Mouse (Mus musculus): ENCODE results near the gene Foxn3.

Gene Foxn3

DNA sequence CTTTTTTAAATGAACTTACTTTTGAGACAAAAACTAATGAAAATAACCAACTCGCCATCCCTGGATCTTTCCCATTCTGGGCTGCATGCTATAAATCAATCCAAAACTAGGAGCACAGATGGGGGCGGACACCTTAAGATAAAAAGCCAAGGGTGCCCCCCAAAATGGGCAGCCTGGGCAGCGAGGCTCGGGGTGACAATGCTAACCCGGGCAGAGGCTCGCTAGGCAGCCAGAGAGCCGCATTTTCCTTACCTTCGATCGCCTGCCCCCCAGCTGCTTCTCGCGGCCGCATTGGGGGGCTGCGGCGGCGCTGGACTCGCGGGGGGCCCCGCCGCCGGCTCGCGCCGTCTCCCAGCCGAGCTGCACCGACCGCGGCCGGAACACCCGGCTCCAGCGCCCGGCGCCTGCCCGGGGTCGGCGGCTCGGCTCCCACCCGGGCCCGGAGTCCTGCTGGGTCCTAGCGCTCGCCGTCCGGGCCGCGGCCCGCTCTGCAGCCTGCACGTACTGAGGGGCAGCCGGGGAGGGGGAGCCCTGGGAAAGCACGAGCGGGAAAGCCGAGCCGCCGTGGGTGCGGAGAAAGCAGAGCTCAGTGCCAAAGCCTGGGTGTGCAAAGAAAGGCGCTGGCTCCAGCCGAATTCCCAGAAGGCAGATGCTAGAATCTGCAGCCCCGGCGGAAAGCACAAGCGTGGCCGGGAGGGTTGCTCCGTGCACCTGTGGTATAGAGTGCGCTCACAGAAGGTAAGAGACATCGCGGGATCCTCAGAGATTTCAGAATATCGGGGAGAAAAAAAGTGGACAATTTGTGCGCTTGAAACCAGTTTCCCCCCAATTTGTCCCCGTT lies at the start of gene Foxn3:
Gene Foxn3 (minus strand): TSS at position 364 of the 841 bp plus-strand sequence.
- peak; percentile 65 for DNase-seq (ENCODE audit: low spot score)

DNA sequence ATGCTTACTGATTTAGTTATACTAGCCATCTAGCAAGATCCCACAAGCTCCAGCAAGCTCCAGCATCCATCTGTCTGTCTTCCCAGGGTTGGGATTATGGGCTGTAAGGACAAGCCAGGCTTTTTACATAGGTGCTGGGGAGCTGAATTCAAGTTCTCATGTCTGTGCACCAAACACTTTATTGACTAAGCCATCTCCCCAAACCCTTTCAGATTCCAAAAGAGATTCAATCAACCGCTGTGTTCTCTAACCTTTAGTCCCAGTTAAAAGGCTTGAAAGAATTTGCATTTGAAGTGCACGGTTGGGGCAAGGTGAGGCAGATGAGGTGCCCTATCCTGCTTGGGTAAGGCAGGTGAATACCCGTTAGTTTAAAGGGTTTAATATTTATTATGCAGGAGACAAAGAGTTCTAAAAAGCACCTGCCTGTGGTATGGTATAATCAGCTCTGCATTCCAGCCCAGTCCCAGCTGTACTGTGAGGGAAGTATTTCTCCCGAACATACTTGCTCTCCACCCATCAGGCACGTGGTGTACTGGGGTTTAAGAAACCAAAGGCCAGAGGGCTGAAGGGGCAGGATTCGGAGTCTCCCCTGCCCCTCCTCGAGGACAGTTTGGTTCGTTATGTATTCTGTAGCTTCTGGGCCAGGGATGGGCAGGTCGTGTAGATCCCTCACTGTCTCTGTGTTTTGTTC lies 48.9 kb upstream of the Foxn3 start:
- no peak for DNase-seq (ENCODE audit: low spot score)

DNA sequence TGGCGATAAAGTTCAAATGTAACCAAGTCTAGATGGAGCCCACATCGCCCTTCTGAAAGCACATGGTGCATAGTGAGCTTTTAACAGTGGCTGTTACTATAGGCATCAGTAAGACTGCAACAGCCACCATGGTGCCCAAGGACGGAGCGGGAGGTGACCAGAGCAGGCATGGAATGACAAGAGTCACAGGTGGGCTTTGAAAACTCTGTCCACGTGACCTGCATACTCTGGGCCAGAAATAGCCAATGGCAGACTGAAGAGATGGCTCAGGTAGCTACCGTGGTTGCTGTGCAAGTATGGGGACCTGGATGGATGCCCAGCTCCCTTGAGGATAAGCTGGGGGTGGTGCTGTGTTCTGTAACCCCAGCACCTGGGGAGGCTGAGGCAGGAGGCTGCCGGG lies 47.5 kb upstream of the Foxn3 start:
- DNase-seq (ENCODE audit: low spot score) = no peak

DNA sequence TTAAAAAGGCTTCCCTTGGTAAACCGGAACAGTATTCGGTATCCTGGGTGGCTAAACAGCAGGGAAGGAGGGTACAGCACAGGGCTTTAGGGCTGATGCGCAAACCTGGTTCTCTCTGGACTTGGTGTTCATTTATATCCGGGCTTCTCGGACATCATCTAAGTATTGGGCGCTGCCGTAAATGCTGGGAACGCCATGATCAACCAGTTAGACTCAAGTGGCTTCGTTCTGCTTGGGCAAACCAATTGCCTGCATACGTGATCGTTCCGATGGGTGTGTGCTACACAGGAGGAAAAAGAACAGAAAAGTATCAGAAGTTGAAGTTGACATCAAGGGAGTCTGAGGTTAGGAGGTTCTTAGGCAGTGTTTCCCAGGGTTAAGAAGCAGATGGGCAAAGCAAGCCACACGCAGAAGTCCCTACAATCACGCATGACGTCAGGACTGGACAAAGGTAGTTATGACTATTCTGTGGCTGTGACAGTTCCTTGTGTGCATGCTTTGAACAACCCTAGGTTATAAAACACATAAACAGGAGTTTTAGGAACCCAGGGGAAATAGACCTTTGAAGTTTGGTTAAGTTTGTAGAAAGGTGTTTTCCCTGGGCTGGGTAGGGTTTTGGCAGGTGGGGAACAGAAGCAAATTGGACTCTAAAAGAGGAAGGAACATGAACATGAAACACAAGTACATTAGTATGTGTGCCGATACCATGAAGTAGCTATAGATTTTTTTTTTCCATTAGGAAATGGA lies 46.9 kb upstream of the Foxn3 start:
- DNase-seq (ENCODE audit: low spot score) = no peak

DNA sequence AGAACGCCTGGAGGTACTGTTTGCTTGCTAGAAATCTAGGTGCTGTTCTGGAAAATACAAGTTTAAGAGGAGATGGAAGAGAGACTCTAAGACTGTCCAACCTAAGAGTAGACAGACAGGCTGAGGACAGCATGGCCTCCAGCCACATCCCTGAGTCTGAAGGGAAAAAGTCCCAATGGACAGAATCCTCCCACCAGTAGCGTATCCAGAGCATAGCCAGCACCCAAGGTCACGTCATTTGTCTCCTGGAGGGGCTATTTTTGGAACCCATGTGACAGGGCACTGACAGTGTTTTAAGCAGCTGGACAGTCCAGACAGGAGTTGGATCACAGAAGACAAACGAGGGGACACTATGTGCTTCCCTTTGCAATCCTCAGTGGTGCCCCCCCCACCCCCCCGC lies 46.3 kb upstream of the Foxn3 start:
- DNase-seq (ENCODE audit: low spot score) = no peak

DNA sequence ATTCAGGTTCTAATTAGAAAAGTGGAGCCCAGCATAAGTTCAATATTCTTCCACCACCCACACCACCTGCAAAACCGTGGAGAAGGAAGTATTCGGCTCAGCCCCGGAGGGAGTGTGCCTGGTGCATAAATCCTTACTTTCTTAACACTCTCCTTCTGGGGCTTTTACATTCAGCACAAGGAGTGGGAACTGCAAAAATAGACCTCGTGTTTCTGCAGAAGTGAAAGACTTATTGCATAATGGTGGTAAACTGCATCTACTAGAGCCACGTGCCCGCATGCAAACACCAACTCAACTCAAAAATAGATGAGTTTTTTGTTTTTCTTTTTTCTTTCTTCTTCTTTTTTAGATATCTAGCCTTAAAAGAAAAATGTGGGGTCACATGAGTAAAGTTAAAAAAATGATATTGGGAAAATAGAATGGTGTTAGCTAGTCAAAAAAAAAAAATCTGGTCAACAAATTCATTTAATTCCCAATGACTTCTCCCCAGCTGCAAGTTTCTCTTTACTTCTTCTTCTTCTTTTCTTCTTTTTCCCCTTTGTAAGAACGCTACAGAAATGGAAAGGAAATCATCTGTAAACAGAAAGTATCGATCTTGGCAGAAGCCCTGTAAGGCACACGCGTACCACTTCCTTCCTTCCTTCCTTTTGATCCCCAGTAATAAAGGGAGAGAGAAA lies 45.0 kb upstream of the Foxn3 start:
- no peak for DNase-seq (ENCODE audit: low spot score)

DNA sequence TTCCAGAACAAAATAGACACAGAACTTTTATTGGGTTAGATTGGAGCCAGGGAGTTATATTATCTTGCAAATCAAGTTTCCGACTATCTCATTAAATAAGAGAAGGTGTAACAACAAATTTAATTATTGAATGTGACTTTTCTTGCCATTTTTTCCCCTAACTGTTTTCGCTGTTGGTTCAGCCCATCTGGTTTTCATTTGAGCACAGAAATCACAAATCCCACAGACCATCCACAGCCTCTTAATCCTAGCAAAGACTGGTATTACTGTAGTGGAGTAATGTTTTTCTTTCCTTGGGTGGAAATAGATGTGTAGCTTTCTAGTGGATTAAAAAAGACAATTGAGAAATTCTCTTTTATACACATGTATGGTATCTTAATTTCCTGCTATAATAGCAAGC lies 40.0 kb upstream of the Foxn3 start:
- no peak for DNase-seq (ENCODE audit: low spot score)

DNA sequence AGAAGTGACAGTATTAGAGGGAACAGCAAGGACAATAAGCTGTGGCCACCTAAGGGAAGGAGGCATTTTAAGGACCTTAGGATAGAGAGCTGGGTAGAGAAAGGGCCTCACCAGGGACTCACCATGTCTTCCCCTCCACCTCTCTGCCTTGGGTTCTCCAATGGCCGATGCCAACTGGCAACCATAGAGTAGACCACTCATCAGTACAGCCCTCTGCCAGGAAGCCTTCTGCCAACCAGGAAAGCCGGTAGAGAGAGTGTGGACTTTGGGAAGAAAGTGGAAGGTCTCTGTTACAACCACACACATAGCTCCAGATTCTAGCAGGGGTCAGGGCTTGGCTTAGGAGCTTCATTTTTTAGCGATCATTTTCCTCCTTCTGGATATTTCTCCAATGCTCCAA lies 38.5 kb upstream of the Foxn3 start:
- no peak for DNase-seq (ENCODE audit: low spot score)

DNA sequence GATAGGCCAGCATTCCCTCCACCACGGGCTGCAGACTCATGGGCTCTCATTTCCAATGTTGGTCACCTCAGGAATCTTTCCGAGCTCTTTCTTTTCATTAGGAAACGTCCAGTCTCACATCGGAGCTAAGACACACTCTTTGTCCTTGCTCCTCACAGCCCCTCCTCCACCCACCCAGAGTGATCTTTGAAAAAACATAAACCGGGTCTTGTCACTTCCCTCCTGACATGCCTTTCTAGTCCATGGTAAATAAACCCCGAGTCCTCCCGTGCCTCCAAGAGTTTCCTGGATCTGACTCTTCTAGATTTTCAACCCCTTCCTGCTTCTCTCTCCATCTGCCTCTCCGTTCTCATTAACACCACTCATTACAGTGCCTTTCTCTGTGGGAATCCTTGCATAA lies 38.0 kb upstream of the Foxn3 start:
- DNase-seq (ENCODE audit: low spot score) = no peak

DNA sequence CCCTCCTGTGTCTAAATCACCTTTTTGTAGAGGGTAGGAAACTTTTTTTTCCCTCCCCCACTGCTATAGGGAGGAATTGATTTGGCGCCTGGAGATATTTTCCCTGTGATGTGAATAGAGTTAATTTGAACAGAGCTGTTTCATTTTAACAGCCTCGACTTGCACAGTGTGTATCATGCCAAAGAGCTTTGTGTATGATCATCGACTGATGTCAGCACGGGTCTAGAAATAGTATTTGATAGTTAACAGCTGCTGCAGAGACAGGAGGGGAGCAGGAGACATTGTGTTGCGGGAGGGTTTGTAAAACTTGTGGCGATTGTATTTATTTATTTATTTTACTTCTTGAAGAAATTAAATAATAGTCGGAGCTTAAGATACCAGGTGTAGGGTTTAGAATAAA lies 36.2 kb upstream of the Foxn3 start:
- no peak for DNase-seq (ENCODE audit: low spot score)

DNA sequence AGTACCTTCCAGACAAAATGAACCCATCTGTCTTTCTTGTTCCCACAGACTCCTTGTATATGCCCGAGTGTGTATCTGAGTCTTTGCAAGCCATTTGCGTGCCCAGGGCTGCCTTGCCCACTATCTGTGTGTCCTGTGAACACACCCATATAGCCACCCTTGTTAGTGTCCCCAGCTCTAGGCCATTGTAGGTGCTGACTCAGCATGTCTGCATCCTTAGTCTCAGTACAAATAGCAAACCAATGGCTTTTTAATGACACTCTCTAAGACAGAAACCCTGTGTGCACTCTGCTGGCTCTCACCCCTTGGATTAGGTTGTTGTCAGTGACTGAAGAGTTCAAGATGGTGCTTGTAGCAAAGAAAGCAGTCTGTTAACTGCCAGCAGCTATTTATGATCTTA lies 33.0 kb upstream of the Foxn3 start:
- no peak for DNase-seq (ENCODE audit: low spot score)

DNA sequence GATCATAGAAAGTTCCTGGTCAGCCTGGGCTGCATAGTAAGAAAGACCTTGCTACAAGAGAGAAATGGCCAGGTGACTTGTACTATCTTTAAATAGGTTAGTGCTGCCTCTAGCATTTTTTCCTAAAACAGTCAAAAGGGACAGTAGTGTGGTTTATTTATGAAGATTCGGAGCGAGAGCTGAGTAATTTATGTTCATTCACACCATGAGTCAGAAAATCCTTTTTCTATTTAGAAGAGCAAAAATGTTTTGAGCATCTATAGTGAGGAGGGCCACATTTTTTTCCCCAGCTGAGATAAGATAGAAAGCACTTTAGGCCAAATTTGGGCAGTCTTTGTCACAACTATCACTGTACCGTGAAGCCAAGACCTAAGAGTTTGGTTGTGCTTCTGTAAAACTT lies 24.0 kb upstream of the Foxn3 start:
- DNase-seq (ENCODE audit: low spot score) = no peak

DNA sequence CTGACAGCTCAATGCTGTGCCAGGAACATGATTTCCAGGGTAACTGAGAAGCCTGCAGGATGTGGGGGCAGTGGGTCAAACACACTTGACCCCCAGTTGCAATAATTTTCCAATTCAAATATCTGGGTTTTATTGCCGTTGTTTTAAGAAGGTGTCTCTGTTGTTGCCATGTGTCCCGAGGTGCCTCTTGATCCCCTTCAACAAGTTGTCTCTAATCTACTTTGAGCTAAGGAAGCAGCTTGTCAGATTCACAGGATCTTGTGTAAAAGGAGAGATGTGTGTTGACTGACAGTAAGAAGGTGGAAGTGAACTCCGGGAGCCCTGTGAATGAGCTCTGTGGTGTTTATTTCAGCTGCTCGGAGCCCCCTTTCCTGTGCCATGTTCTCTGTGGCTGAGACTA lies 16.6 kb upstream of the Foxn3 start:
- no peak for DNase-seq (ENCODE audit: low spot score)

DNA sequence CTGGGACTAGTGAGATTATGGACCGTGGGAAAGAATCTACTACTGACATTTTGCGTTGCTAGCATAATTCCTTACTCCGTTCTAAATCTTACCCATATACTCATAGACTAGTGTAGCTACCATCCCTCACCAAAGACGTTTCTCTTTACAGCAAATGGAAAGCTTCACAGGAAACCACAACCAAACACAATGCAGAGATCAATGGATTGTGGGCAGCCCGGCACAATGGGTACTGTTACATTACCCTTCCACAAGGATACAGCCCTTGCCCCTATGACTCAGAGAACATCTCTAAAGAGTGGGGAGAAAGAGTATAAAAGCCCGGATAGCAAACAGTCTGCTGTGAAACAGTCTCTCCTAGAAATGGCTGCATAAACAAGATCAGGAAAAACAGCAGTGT lies 13.3 kb upstream of the Foxn3 start:
- DNase-seq (ENCODE audit: low spot score) = no peak

DNA sequence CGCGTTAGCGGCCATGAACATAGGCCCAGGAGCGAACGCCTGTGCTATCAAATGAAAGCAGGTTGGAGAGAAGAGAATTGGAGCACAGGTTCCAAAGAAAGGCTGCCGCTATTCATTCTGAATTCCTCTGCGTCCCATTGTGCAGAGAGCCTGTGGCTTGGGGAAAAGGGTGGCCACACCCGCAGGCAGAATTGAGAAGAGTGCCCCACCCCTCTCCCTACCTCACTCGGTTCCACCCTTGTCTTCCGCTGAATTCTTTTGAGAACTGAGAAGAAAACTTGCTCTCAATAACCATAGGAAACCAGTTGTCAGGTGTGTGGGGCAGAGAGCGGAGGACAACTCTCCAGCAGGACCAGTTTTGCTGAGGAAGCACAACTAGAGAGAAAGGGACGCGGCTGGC lies 10.9 kb upstream of the Foxn3 start:
- DNase-seq (ENCODE audit: low spot score) = no peak

DNA sequence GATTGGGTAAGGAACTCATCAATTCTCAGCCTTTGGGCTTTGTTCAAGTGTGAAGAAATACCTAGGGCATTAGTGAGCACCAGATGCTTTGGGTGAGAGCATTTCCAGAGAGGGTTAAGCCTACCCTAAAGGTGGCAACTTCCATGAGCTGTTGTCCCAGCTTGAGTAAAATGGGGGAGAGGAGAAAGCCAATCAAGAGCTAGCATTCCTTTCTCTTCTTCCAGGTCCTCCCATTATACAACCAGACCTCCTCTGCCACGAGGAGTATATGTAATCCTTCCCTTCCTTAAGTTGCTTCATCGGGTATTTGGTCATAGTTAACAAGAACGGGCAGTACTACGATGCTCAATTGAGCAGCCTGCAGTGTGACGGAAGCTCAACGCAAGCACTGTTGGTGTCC lies 9.7 kb upstream of the Foxn3 start:
- DNase-seq (ENCODE audit: low spot score) = no peak

DNA sequence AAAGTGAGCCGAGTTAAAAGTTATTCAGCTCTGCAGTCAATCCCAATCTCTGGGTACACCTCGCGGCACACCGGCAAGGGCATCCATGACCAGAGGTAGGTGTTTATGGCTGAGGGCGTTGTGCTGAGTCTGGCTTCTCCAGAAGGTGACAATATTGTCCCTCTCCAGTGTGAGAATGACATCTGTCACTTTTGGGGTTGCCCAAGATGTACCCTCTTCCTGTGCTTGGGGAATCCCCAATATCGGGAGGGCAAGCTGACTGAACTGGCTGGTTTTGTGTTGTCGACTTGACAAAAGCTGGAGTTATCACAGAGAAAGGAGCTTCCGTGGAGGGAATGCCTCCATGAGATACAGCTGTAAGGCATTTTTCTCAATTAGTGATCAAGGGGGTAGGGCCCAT lies 8.6 kb upstream of the Foxn3 start:
- no peak for DNase-seq (ENCODE audit: low spot score)

DNA sequence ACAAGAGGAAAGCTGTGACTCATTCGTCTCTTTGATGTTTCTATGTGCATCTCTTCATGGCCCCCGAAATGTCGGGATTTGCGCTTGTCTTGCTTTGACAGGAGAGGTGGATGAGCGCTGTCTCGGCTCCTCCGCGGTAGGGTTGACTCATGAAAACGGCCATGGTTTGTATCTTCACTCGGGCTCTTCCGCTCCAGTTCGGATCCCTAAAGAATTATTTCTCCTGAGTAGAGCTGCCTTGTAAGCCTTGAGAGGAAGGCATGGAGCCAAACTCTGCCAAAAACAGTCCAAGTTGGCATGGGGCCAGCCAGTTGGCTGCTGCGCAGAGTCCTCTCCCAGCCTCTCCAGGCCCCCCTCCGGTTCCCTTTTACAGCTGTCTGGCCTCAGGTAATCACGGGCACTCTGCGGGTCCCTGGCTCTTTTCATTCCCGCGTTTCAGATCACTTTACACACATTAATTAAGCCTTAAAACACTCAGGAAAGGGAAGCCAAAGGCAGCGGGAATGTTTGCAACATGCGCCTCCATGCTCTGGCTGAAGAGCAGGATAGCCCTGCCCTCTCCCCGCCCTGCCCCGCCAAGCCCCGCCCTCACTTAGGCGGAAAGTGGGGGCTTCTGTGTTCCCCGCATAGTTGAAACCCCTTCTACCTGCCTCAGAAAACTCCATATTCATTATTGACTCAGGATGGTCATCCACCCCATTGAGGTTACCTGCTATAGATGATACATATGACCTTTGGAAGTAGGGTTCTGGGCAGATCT lies 7.0 kb upstream of the Foxn3 start:
- peak; percentile 41 for DNase-seq (ENCODE audit: low spot score)

DNA sequence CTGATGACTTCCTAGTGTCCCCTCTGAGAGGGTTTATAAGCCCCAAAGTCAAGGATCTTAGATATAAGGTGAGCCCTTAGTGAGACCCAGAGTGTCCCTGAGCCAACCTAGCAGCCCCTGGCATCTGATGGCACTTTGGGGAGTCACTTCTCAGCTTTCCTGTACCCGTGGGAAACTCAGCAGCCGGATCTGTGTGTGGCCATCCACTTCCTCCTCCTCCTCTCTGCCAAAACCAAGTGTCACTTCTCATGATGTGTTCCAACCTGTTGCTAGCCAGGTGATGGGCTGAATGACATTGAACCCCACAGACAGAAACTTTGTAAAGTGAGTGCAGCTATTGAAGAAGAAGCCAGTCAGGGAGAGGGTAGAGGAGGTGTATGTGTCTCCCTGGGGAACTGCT lies 2.2 kb upstream of the Foxn3 start:
- DNase-seq (ENCODE audit: low spot score) = no peak

DNA sequence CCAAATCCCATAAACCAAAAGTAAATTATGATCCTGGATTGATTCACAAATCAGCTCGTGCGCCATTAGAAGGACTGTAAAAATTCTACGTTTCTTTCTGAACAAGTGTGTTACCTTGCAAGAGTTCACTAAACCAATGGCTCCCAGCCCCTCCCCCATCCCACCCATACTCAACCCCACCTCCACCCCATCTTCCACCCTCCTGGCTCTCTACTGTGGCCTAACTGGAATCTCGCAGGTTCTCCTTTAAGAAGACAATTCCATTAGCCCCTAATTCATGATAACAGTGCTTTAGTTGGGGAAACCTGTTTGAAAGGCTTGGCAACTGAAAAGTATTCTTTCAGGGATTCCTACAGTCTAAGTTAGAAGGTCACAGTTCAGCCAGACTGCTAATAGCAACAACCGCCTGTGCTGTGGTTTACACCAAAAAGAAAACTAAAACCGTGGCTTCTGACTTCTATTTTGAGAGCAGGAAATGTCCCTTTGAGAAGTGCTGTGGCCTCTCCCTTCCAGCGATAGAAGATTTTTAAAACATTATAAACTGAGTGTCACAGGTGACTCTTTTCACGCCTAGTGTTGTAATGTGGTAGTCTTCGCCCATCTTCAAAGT lies 1.0 kb upstream of the Foxn3 start:
- no peak for DNase-seq (ENCODE audit: low spot score)

DNA sequence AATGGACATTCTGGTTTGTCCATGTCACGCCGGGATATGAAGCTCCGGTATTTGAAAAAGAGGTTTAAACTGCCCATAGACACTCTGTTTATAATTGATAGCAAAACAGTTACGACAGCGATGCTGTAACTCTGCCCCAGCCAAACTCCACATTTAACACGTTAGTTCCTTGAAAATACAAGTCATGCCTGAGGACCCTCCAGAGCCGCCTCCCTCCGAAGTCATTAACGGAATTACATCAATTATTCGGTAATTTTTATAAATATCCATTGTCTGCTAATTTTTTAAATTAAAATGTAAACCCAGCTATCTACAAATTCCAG lies 554 bp downstream of the Foxn3 start:
- DNase-seq (ENCODE audit: low spot score) = no peak

All from urinary bladder, postnatal 14 days (tissue).